Mouse (Mus musculus) CD4-positive, CD25-positive, alpha-beta regulatory T cell, adult 2 months (primary cell): ENCODE results near the gene Gm10337.

Experiments used
- DNase-seq: peaks from one replicate; pipeline ENCODE4 v3.0.0-alpha.2; 2012; ENCODE audit warnings: low read depth, low spot score

Gm10337 gene

GRCm38 (mm10) chr15:102516728-102517404 lies 13.3 kb downstream of the Gm10337 start, which contains the start of gene Map3k12:
Gene Map3k12 (minus strand): TSS chr15:102517064.
- DNase-seq = peak; percentile 71

GRCm38 (mm10) chr15:102517631-102517975 lies 14.1 kb downstream of the Gm10337 start:
- DNase-seq = no peak

GRCm38 (mm10) chr15:102517976-102518858 lies 14.7 kb downstream of the Gm10337 start, which contains the start of gene Tarbp2:
Gene Tarbp2 (plus strand): TSS chr15:102518192.
- peak; percentile 98 for DNase-seq

- no peak for DNase-seq
These were observed 15.3 kb downstream of the Gm10337 start for GRCm38 (mm10) chr15:102518859-102519201.

GRCm38 (mm10) chr15:102519211-102520141 lies 16.0 kb downstream of the Gm10337 start:
- peak; percentile 19 for DNase-seq

- DNase-seq = no peak
These were observed 16.9 kb downstream of the Gm10337 start for GRCm38 (mm10) chr15:102520416-102520815.

- DNase-seq = no peak
These were observed 18.0 kb downstream of the Gm10337 start for GRCm38 (mm10) chr15:102521480-102521879.

- peak; percentile 88 for DNase-seq
These were observed 21.5 kb downstream of the Gm10337 start, which contains the start of gene Npff for GRCm38 (mm10) chr15:102524892-102525485. Gene Npff (minus strand): TSS chr15:102524942.

GRCm38 (mm10) chr15:102526111-102527002 lies 22.8 kb downstream of the Gm10337 start:
- DNase-seq = peak; percentile 44

- DNase-seq = peak; percentile 51
These were observed 24.4 kb downstream of the Gm10337 start for GRCm38 (mm10) chr15:102527936-102528335.

GRCm38 (mm10) chr15:102528396-102528795 lies 24.9 kb downstream of the Gm10337 start:
- no peak for DNase-seq

GRCm38 (mm10) chr15:102530566-102530965 lies 27.0 kb downstream of the Gm10337 start:
- DNase-seq = no peak

- DNase-seq = no peak
These were observed 28.1 kb downstream of the Gm10337 start for GRCm38 (mm10) chr15:102531586-102531985.

GRCm38 (mm10) chr15:102532106-102532900 lies 28.8 kb downstream of the Gm10337 start:
- DNase-seq = no peak

- no peak for DNase-seq
These were observed 30.4 kb downstream of the Gm10337 start for GRCm38 (mm10) chr15:102533926-102534325.

- no peak for DNase-seq
These were observed 41.3 kb downstream of the Gm10337 start for GRCm38 (mm10) chr15:102544801-102545200.

GRCm38 (mm10) chr15:102546246-102546645 lies 42.7 kb downstream of the Gm10337 start:
- DNase-seq = no peak

- DNase-seq = no peak
These were observed 43.3 kb downstream of the Gm10337 start for GRCm38 (mm10) chr15:102546677-102547427.

- no peak for DNase-seq
These were observed 44.0 kb downstream of the Gm10337 start for GRCm38 (mm10) chr15:102547478-102547877.
